Mouse (Mus musculus): ENCODE data around the gene Edc3.

DNA sequence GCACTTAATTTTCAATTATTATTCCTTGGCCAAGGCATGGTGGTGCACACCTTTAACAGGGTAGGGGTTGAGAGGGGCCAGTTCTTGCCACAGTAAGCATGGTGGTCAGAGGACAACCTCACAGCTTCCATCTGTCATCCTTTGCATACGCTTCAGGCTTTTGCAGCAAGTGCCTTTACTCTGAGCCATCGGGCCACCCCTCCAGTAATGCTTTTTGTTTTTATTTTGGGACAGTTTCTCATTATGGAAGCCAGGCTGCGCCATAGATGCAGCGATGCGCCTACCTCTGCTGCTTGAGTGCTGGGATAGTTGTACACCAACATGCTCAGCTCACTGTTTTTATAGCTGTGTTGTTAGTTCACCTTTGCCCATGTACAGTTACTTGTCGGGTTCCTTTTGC lies 25.3 kb downstream of the Edc3 start:
- TF ChIP-seq CTCF (IDR thresholded peaks at IDR 0.05; ENCODE audit: control insufficient read depth, insufficient read depth, insufficient read length) = no peak
- no peak for TF ChIP-seq CEBPB (IDR thresholded peaks at IDR 0.05; ENCODE audit: low read depth)
- TF ChIP-seq MAX (IDR thresholded peaks at IDR 0.05) = no peak
- no peak for TF ChIP-seq USF1 (IDR thresholded peaks at IDR 0.05; ENCODE audit: low read depth)

Data from C2C12 (cell line).